In the genomic region with DNA sequence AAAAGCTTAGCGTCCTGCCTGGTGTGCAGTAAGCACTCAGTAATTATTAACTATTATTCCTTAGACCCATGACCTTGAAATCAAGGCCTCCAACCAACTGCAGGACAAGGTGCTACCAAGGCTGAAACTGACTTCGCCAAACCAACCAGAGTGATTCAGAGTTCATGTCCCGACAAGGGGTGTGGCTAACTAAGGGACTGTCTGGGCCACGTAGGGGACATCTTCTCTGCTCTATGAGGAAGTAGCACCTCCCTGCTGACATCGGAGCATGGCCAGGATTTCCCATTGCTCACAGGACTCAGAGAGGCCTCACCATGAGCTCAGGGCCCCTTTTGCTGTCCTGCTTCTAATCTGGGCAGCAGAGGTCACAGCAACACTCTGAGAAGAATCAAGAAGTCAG, we compare ENCODE assay signal across 15 mouse cellular contexts. TPM values are rescaled to one million over a fixed set of nuclear protein-coding genes. Genes with fewer than 3 reads are reported as not detected.
DNase-seq lines count a peak whose midpoint lies in the region; ATAC-seq and TF ChIP-seq lines count a peak whose summit lies in the region.
"Had no signal": no experiment of that assay in that cellular context is flagged by ENCODE, and none has a peak within 500 bp of the region (broad histone marks: within the 10 kb centered on the region; RNA-seq: fewer than 3 reads in every experiment).

No protein-coding gene starts in this region.

- H3K79me2 ChIP-seq in MEL (ENCODE audit: control insufficient read depth, insufficient read depth, low read length, poor library complexity) = no peaks in the 10 kb centered on the region

- H3K27ac ChIP-seq in kidney, adult 2 months (ENCODE audit: insufficient read depth, low read depth, low read length) = peak overlapping the region; percentile 26; the same call in 1 of the 2 replicates
- no peak overlapping the region for H3K27ac ChIP-seq in MEL (ENCODE audit: control insufficient read depth, low read depth, low read length)
- peak overlapping the region; percentile 81 for H3K27ac ChIP-seq in intestine, embryonic 15.5 days
- peak overlapping the region; percentile 95 for H3K27ac ChIP-seq in small intestine, adult 2 months (ENCODE audit: insufficient read depth, low read depth, low read length)
- H3K27ac ChIP-seq: limb, embryonic 13.5 days; midbrain, embryonic 12.5 days had no signal

- H3K36me3 ChIP-seq in kidney, adult 2 months (ENCODE audit: control insufficient read depth, insufficient read depth, low read length) = peaks cover 2% of the 10 kb centered on the region; the same call in 1 of the 2 replicates
- H3K36me3 ChIP-seq in MEL (ENCODE audit: control insufficient read depth in 1 of 2, insufficient read depth in 2 of 2, low read length in 2 of 2) = peaks cover 0 to 2% of the 10 kb centered on the region in 2 experiments; a peak in 1 of 4 replicates
- peaks cover 42% of the 10 kb centered on the region for H3K36me3 ChIP-seq in intestine, embryonic 15.5 days
- H3K36me3 ChIP-seq in small intestine, adult 2 months (ENCODE audit: control insufficient read depth, insufficient read depth, low read length) = peaks cover 76% of the 10 kb centered on the region
- H3K36me3 ChIP-seq: G1E had no signal

- H3K4me1 ChIP-seq in kidney, adult 2 months (ENCODE audit: control insufficient read depth, insufficient read depth, low read length) = peaks cover 5% of the 10 kb centered on the region
- no peaks in the 10 kb centered on the region for H3K4me1 ChIP-seq in MEL (ENCODE audit: control insufficient read depth in 1 of 2, insufficient read depth in 2 of 2, low read length in 2 of 2)
- peaks cover 6% of the 10 kb centered on the region; the same call in 1 of the 2 replicates for H3K4me1 ChIP-seq in intestine, embryonic 15.5 days (replicated peaks)
- H3K4me1 ChIP-seq in small intestine, adult 2 months (ENCODE audit: control insufficient read depth, insufficient read depth, insufficient read length, low read length) = peaks cover 9% of the 10 kb centered on the region; the same call in 1 of the 2 replicates
- H3K4me1 ChIP-seq: midbrain, embryonic 12.5 days had no signal

- H3K4me2 ChIP-seq in intestine, embryonic 15.5 days (replicated peaks) = no peak overlapping the region
- H3K4me2 ChIP-seq: limb, embryonic 13.5 days; midbrain, embryonic 12.5 days had no signal

- TF ChIP-seq CTCF in kidney, adult 2 months (conservative IDR thresholded peaks at IDR 0.05; ENCODE audit: insufficient read depth, insufficient read length, low read depth, low read length) = no peak
- no peak for TF ChIP-seq CTCF in MEL (IDR thresholded peaks at IDR 0.05 in 2 of 3, conservative IDR thresholded peaks at IDR 0.05 in 1 of 3; ENCODE audit: control insufficient read depth in 1 of 3, insufficient read depth in 1 of 3, low read depth in 2 of 3, low read length in 3 of 3, poor library complexity in 1 of 3, severe bottlenecking in 1 of 3)
- TF ChIP-seq CTCF in small intestine, adult 2 months (IDR thresholded peaks at IDR 0.05; ENCODE audit: extremely low read depth, insufficient read length, insufficient replicate concordance, low read depth, low read length) = no peak

- H3K4me3 ChIP-seq in kidney, adult 2 months (ENCODE audit: insufficient read depth, low read depth, low read length) = no peak overlapping the region
- H3K4me3 ChIP-seq in MEL (ENCODE audit: control insufficient read depth in 1 of 2, insufficient read depth in 1 of 2, low read depth in 2 of 2, low read length in 2 of 2) = no peak overlapping the region
- no peak overlapping the region for H3K4me3 ChIP-seq in intestine, embryonic 15.5 days (replicated peaks)
- no peak overlapping the region for H3K4me3 ChIP-seq in small intestine, adult 2 months (ENCODE audit: low read depth, low read length)
- H3K4me3 ChIP-seq: limb, embryonic 13.5 days; midbrain, embryonic 12.5 days had no signal

- peak; percentile 92 for ATAC-seq in intestine, embryonic 15.5 days

- no peak for TF ChIP-seq POLR2A in kidney, adult 2 months (IDR thresholded peaks at IDR 0.05; ENCODE audit: low read depth, low read length)
- no peak for TF ChIP-seq POLR2A in MEL (IDR thresholded peaks at IDR 0.05; ENCODE audit: control insufficient read depth in 1 of 2, insufficient read depth in 1 of 2, low read depth in 1 of 2, low read length in 2 of 2, poor library complexity in 1 of 2)
- 0 out of 2 replicates have a peak, but pooled peaks have one; percentile 22 for TF ChIP-seq POLR2A in small intestine, adult 2 months (IDR thresholded peaks at IDR 0.05; ENCODE audit: low read depth, low read length)

- H3K9ac ChIP-seq in MEL (ENCODE audit: control insufficient read depth, low read depth, low read length, poor library complexity, severe bottlenecking) = no peak overlapping the region
- H3K9ac ChIP-seq in intestine, embryonic 15.5 days = no peak overlapping the region
- H3K9ac ChIP-seq: limb, embryonic 13.5 days; midbrain, embryonic 12.5 days had no signal

- no peak for TF ChIP-seq EP300 in MEL (IDR thresholded peaks at IDR 0.05; ENCODE audit: low read depth in 1 of 2, low read length in 2 of 2)

- no peaks in the 10 kb centered on the region for H3K9me3 ChIP-seq in MEL (replicated peaks; ENCODE audit: insufficient read depth, low read length)
- H3K9me3 ChIP-seq in intestine, embryonic 15.5 days = no peaks in the 10 kb centered on the region
- H3K9me3 ChIP-seq: G1E; limb, embryonic 13.5 days; midbrain, embryonic 12.5 days had no signal

- peak; percentile 73 for DNase-seq in kidney, adult 2 months
- DNase-seq in kidney, postnatal 4 days = no peak
- peak; percentile 64 for DNase-seq in MEL (ENCODE audit: low read depth, low spot score)
- no peak for DNase-seq in urinary bladder, postnatal 4 days (ENCODE audit: low spot score in 2 of 2)
- DNase-seq in layer of hippocampus, adult 9-10 months (ENCODE audit: low spot score) = no peak
- no peak for DNase-seq in spleen, postnatal 36 days (ENCODE audit: low spot score in 2 of 2)
- DNase-seq: cerebellum, adult 2 months; right cerebral cortex, postnatal 4 days; thymus, postnatal 36 days had no signal

- H3K27me3 ChIP-seq in kidney, adult 2 months (replicated peaks; ENCODE audit: control insufficient read depth, insufficient read depth, low read length) = no peaks in the 10 kb centered on the region
- H3K27me3 ChIP-seq in MEL (ENCODE audit: control insufficient read depth in 1 of 2, insufficient read depth in 2 of 2, low read length in 2 of 2) = no peaks in the 10 kb centered on the region
- no peaks in the 10 kb centered on the region for H3K27me3 ChIP-seq in intestine, embryonic 15.5 days (replicated peaks)
- H3K27me3 ChIP-seq in small intestine, adult 2 months (ENCODE audit: control insufficient read depth, insufficient read depth, low read length) = no peaks in the 10 kb centered on the region
- H3K27me3 ChIP-seq: limb, embryonic 13.5 days; midbrain, embryonic 12.5 days had no signal

- no peak for TF ChIP-seq RAD21 in MEL (IDR thresholded peaks at IDR 0.05; ENCODE audit: low read depth, low read length)

- 33% methylated on average over 5 of the region's 5 CpGs for whole genome bisulfite sequencing in kidney, adult 2 months
- WGBS in intestine, embryonic 15.5 days = 52% methylated on average over 5 of the region's 5 CpGs
- 15% methylated on average over 5 of the region's 5 CpGs for WGBS in small intestine, adult 2 months

TF ChIP-seq in MEL, 35 proteins besides CTCF, POLR2A, EP300 and RAD21:
- TF ChIP-seq CHD1 (IDR thresholded peaks at IDR 0.05; ENCODE audit: low read depth, low read length) (no peak), ZKSCAN1 (IDR thresholded peaks at IDR 0.05; ENCODE audit: low read depth, low read length) (no peak), MYB (IDR thresholded peaks at IDR 0.05; ENCODE audit: low read depth, low read length) (no peak), USF1 (IDR thresholded peaks at IDR 0.05; ENCODE audit: low read depth, low read length) (no peak)

RNA-seq across cellular contexts. Expression of a gene that starts 7.5 kb away (rescaled TPM):
- 23.1 and 25.0 TPM in 2 replicates for polyA plus RNA-seq in kidney, adult 2 months (2012; rRNA removed)
- total RNA-seq in MEL (2012; rRNA removed) = not detected in 2 replicates
- polyA plus RNA-seq in MEL (2012; ENCODE audit: insufficient read depth in 1 of 2, insufficient read length in 2 of 2, low read depth in 1 of 2, low replicate concordance in 2 of 2, missing spikeins in 1 of 2) = not detected
- 209 and 213 TPM in 2 replicates for polyA plus RNA-seq in intestine, embryonic 15.5 days (2015; fragmentation: Nextera tagmentation; extraction: Ambion mirVana)
- polyA plus RNA-seq in small intestine, adult 2 months (2012; rRNA removed) = 110 and 185 TPM in 2 replicates
- total RNA-seq: G1E had no signal
- polyA plus RNA-seq: C2C12, G1E had no signal

RNA-seq across cellular contexts. Expression of a gene that starts 18.1 kb away (rescaled TPM):
- polyA plus RNA-seq in kidney, adult 2 months (2012; rRNA removed) = 28.7 and 29.1 TPM in 2 replicates
- total RNA-seq in MEL (2012; rRNA removed) = 6.5 and 8.1 TPM in 2 replicates
- 10 to 100 TPM in 1 of 2 experiments, not detected in 1; 17.4 TPM for polyA plus RNA-seq in MEL (2012; ENCODE audit: insufficient read depth in 1 of 2, insufficient read length in 2 of 2, low read depth in 1 of 2, low replicate concordance in 2 of 2, missing spikeins in 1 of 2)
- 155 and 158 TPM in 2 replicates for polyA plus RNA-seq in intestine, embryonic 15.5 days (2015; fragmentation: Nextera tagmentation; extraction: Ambion mirVana)
- polyA plus RNA-seq in small intestine, adult 2 months (2012; rRNA removed) = 66.3 and 103 TPM in 2 replicates

RNA-seq across cellular contexts. Expression of a gene that starts 47.7 kb away (rescaled TPM):
- 122 and 134 TPM in 2 replicates for polyA plus RNA-seq in kidney, adult 2 months (2012; rRNA removed)
- total RNA-seq in MEL (2012; rRNA removed) = 177 and 182 TPM in 2 replicates
- polyA plus RNA-seq in MEL (2012; ENCODE audit: insufficient read depth in 1 of 2, insufficient read length in 2 of 2, low read depth in 1 of 2, low replicate concordance in 2 of 2, missing spikeins in 1 of 2) = 100 to 1,000 TPM in 1 of 2 experiments, not detected in 1; 315 TPM
- polyA plus RNA-seq in intestine, embryonic 15.5 days (2015; fragmentation: Nextera tagmentation; extraction: Ambion mirVana) = 246 and 278 TPM in 2 replicates
- 22.5 and 24.1 TPM in 2 replicates for polyA plus RNA-seq in small intestine, adult 2 months (2012; rRNA removed)

RNA-seq across cellular contexts. Expression of a gene that starts 58.8 kb away (rescaled TPM):
- 2.6 and 3.8 TPM in 2 replicates for polyA plus RNA-seq in kidney, adult 2 months (2012; rRNA removed)
- not detected in 2 replicates for total RNA-seq in MEL (2012; rRNA removed)
- polyA plus RNA-seq in MEL (2012; ENCODE audit: insufficient read depth in 1 of 2, insufficient read length in 2 of 2, low read depth in 1 of 2, low replicate concordance in 2 of 2, missing spikeins in 1 of 2) = not detected
- 11.1 and 11.2 TPM in 2 replicates for polyA plus RNA-seq in intestine, embryonic 15.5 days (2015; fragmentation: Nextera tagmentation; extraction: Ambion mirVana)
- 13.3 and 16.0 TPM in 2 replicates for polyA plus RNA-seq in small intestine, adult 2 months (2012; rRNA removed)
- polyA plus RNA-seq: G1E had no signal

Comparison
In these comparisons a context has a peak if more than half of its experiments do, and no peak if none do; other contexts are left out.
1. DNase-seq: peak in kidney, adult 2 months (single experiment) and MEL (single experiment); none in kidney, postnatal 4 days (0 of 2), urinary bladder, postnatal 4 days (0 of 2), layer of hippocampus, adult 9-10 months (single experiment) and spleen, postnatal 36 days (0 of 2).
2. RNA of a gene that starts 7.5 kb away (polyA plus RNA-seq): 209 to 213 TPM in intestine, embryonic 15.5 days, 110 to 185 TPM in small intestine, adult 2 months and 23.1 to 25.0 TPM in kidney, adult 2 months; not detected in MEL; every median in the first group is over 10 times any median in the second.